ENCODE assay signal across 8 mouse cellular contexts in the genomic region with DNA sequence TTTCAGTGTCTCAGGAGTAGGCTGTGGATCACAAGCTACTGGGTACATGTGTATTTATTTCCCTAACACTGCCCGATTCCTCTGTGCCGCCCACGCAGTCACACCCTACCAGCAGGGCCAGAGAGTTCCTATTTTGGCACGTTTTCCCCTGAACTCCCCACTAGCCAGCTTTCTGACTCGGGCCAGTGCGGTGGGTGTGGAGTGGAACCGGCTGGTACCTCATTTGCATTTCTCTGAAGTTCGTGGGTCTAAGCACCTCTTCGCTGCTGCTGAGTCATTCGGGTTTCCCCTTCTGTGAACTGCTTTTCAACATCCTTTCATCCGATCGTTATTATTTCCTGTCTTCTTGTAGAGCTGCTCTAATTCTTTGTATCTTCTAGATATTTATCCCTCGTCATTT. TPM values are rescaled to one million over a fixed set of nuclear protein-coding genes. Genes with fewer than 3 reads are reported as not detected.
DNase-seq lines count a peak whose midpoint lies in the region; ATAC-seq lines count a peak whose summit lies in the region.

No protein-coding gene starts in this region.

- ATAC-seq in hindbrain, embryonic 12.5 days (ENCODE audit: low FRiP score): no peak

- H3K36me3 ChIP-seq in hindbrain, embryonic 12.5 days: no peaks in the 10 kb centered on the region

- H3K27me3 ChIP-seq in hindbrain, embryonic 12.5 days: no peaks in the 10 kb centered on the region

- DNase-seq in ovary, postnatal 36 days (ENCODE audit: low spot score): peak; percentile 40
- DNase-seq in ovary, postnatal 14 days (ENCODE audit: low spot score): no peak
- DNase-seq in R1 (ENCODE audit: low read depth, low spot score): peak; percentile 70
- DNase-seq in lung, postnatal 10 days: peak; percentile 45
- DNase-seq in thymus, postnatal 0 days (ENCODE audit: low spot score): peak; percentile 57
- DNase-seq in cerebellum, adult 9-11 months: no peak
- DNase-seq in retina, embryonic 14.5 days (ENCODE audit: low spot score): no peak

- no peak overlapping the region for H3K9ac ChIP-seq in hindbrain, embryonic 12.5 days

- no peak overlapping the region for H3K27ac ChIP-seq in hindbrain, embryonic 12.5 days

- no peaks in the 10 kb centered on the region for H3K9me3 ChIP-seq in hindbrain, embryonic 12.5 days (replicated peaks)

- H3K4me2 ChIP-seq in hindbrain, embryonic 12.5 days (replicated peaks): no peak overlapping the region

- no peaks in the 10 kb centered on the region for H3K4me1 ChIP-seq in hindbrain, embryonic 12.5 days

- WGBS in hindbrain, embryonic 12.5 days: 61% methylated on average over 13 of the region's 13 CpGs

- no peak overlapping the region for H3K4me3 ChIP-seq in hindbrain, embryonic 12.5 days

RNA-seq across cellular contexts. Expression of a gene that starts 7.7 kb away (rescaled TPM):
- polyA plus RNA-seq in thymus, postnatal 0 days (2015; fragmentation: Nextera tagmentation; extraction: Ambion mirVana): 12.5 and 12.9 TPM in 2 replicates
- 2.6 and 3.4 TPM in 2 replicates for polyA plus RNA-seq in hindbrain, embryonic 12.5 days (2016; fragmentation: Nextera tagmentation; extraction: Ambion mirVana)

RNA-seq across cellular contexts. Expression of a gene that starts 59.6 kb away (rescaled TPM):
- polyA plus RNA-seq in thymus, postnatal 0 days (2015; fragmentation: Nextera tagmentation; extraction: Ambion mirVana): 13.0 and 13.1 TPM in 2 replicates
- 6.7 and 7.2 TPM in 2 replicates for polyA plus RNA-seq in hindbrain, embryonic 12.5 days (2016; fragmentation: Nextera tagmentation; extraction: Ambion mirVana)

Comparison
In these comparisons a context has a peak if more than half of its experiments do, and no peak if none do; other contexts are left out.
1. DNase-seq: peak in ovary, postnatal 36 days (single experiment), R1 (single experiment), lung, postnatal 10 days (single experiment) and thymus, postnatal 0 days (single experiment); none in ovary, postnatal 14 days (single experiment), cerebellum, adult 9-11 months (single experiment) and retina, embryonic 14.5 days (single experiment).